Mouse (Mus musculus) intestine, embryonic 14.5 days (tissue): Measurements from ENCODE around the gene Wfdc2. TPM values are rescaled to one million over a fixed set of nuclear protein-coding genes. Genes with fewer than 3 reads are reported as not detected.

Source experiments
- ATAC-seq: fragments of 200-750 bp; cut with Nextera tagmentation; replicated peaks from 2 replicates; pipeline ENCODE4 v1.8.0; 2017; ENCODE audit warnings: low read depth, moderate number of reproducible peaks, moderate TSS enrichment, moderate library complexity; ENCODE audit not compliant: low FRiP score, low TSS enrichment
- DNase-seq: peaks from one replicate; pipeline ENCODE4 v3.0.0-alpha.2; 2018; ENCODE audit warnings: low spot score
- H3K27ac ChIP-seq: fragments of 300-500 bp; sonication (generic); 2 replicates; pipeline ENCODE4 v1.5.1; 2014; ENCODE audit warnings: low read depth, mild to moderate bottlenecking, control low read depth
- H3K27me3 ChIP-seq: fragments of 300-500 bp; sonication (generic); replicated peaks from 2 replicates; pipeline ENCODE4 v1.6.1; 2014; ENCODE audit warnings: low read length, control low read depth; ENCODE audit not compliant: control insufficient read depth, insufficient read depth
- H3K36me3 ChIP-seq: fragments of 300-500 bp; sonication (generic); 2 replicates; pipeline ENCODE4 v1.6.1; 2014; ENCODE audit warnings: low read length, control low read depth; ENCODE audit not compliant: control insufficient read depth, insufficient read depth
- H3K4me1 ChIP-seq: fragments of 300-500 bp; sonication (generic); replicated peaks from 2 replicates; pipeline ENCODE4 v1.6.1; 2014; ENCODE audit warnings: low read length, control low read depth, mixed read lengths; ENCODE audit not compliant: control insufficient read depth, insufficient read depth
- H3K4me2 ChIP-seq: fragments of 300-500 bp; sonication (generic); 2 replicates; pipeline ENCODE4 v1.6.1; 2014; ENCODE audit warnings: low read length
- H3K4me3 ChIP-seq: fragments of 300-500 bp; sonication (generic); 2 replicates; pipeline ENCODE4 v1.5.1; 2014; ENCODE audit warnings: low read depth, low read length, control low read depth, mixed read lengths
- H3K9ac ChIP-seq: fragments of 300-500 bp; sonication (generic); 2 replicates; pipeline ENCODE4 v1.6.1; 2014; ENCODE audit warnings: mild to moderate bottlenecking, low read length
- H3K9me3 ChIP-seq: fragments of 300-500 bp; sonication (generic); 2 replicates; pipeline ENCODE4 v1.6.1; 2016; ENCODE audit warnings: low read length, control low read depth; ENCODE audit not compliant: control insufficient read depth
- WGBS: fragments of 180-500 bp; shearing (Covaris S2); extraction: QIAGEN DNeasy Blood & Tissue Kit; methylation state at CpG from one replicate; pipeline ENCODE4 v1.1.7; 2014; 5-methylcytosine and 5-hydroxymethylcytosine counted together
- polyA plus RNA-seq: library from polyadenylated mRNA; unstranded; fragments of >200 nt; fragmentation: Nextera tagmentation; extraction: Ambion mirVana; gene quantifications from 2 replicates; pipeline ENCODE4 v1.2.1, GENCODE M21; 2014

The Wfdc2 gene
- polyA plus RNA-seq, 1 experiment from 2014 or later: 79.5 TPM

DNA sequence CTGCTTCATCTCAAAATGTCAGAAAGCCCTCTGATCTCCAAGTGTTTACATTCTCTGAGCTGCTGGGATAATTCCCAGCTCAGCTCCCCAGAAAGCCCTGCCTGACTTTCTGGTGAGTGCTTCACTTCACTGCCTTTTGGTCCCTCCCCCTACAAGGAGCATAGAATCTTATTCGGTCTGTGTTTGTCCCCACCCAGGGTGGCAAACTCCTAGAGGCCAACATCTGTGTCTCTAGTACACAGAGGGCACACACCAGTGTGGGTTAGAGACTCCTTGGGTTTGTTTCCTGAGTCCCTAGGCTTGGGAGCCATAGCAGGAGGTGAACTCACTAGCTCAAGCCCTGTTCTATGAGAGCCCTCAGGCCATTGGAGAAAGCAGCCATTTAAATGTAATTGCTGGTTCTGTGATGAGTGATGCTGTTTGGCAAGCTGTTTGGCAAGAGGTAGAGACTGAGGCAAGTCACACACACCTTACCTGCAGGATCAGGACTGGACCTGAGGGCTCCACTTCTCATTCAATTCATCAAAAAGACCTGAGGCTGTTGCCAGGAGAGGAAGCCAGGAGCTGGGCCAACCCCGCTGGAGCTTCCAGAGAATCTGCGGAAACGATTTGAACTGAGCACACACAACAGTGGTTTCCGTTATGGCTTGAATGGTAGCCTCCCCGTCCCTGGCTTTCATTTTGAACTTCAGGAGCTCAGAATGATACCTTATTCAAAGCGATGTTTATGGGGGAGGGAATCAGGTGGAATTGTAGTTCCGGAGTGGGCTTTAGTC, 21.4 kb upstream of the Wfdc2 start:
- H3K9me3 ChIP-seq: no peaks in the 10 kb centered on the region
- H3K9ac ChIP-seq: no peak overlapping the region
- peak; percentile 67 for DNase-seq
- H3K4me3 ChIP-seq: no peak overlapping the region
- WGBS: 26% methylated on average over 8 of the region's 8 CpGs
- no peaks in the 10 kb centered on the region for H3K27me3 ChIP-seq
- H3K36me3 ChIP-seq: no peaks in the 10 kb centered on the region
- 0 out of 2 replicates have a peak overlapping the region, but pooled peaks have one; percentile 1 for H3K4me2 ChIP-seq
- peaks cover 11% of the 10 kb centered on the region; the same call in 1 of the 2 replicates for H3K4me1 ChIP-seq
- peak; percentile 56 for ATAC-seq
- peak overlapping the region; percentile 55 for H3K27ac ChIP-seq

- DNase-seq: no peak
- Histone ChIP-seq H3K4me1 (peaks cover 11% of the 10 kb centered on the region; the same call in 1 of the 2 replicates), H3K27me3 (no peaks in the 10 kb centered on the region), H3K4me2 (no peak overlapping the region), H3K9ac (no peak overlapping the region), H3K4me3 (no peak overlapping the region), H3K27ac (no peak overlapping the region), H3K36me3 (no peaks in the 10 kb centered on the region), H3K9me3 (no peaks in the 10 kb centered on the region)
- 59% methylated on average over 5 of the region's 5 CpGs for WGBS
- ATAC-seq: no peak
These were observed 20.1 kb upstream of the Wfdc2 start for GRCm38 (mm10) chr2:164542132-164542531.

GRCm38 (mm10) chr2:164542598-164542997, 19.6 kb upstream of the Wfdc2 start:
- Histone ChIP-seq H3K4me2 (no peak overlapping the region), H3K4me1 (peaks cover 11% of the 10 kb centered on the region; the same call in 1 of the 2 replicates), H3K9me3 (no peaks in the 10 kb centered on the region), H3K27ac (no peak overlapping the region), H3K36me3 (no peaks in the 10 kb centered on the region), H3K27me3 (no peaks in the 10 kb centered on the region), H3K9ac (no peak overlapping the region), H3K4me3 (no peak overlapping the region)
- ATAC-seq: no peak
- DNase-seq: no peak
- WGBS: 75% methylated on average over 7 of the region's 7 CpGs

DNA sequence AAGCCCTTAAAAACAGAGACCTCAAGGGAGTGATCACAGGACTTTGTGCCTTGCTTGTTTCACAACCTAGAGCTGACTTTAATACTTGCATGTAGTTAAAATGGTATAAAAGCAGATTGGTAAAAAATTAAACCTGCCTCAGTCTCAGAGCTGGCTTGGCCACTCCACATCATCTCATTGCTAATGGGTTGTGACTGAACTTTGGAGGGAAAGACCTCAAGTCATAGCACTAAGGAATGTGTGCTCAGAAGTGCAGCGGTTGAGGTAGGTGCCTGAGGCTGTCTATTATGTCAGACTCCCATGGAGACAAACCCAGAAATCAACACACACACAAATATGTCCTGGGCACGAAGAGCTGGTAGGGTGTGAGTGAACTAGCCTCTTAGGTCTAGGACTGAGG, 18.5 kb upstream of the Wfdc2 start:
- DNase-seq (no peak), ATAC-seq (no peak)
- Histone ChIP-seq H3K4me2 (no peak overlapping the region), H3K4me1 (peaks cover 11% of the 10 kb centered on the region; the same call in 1 of the 2 replicates), H3K36me3 (no peaks in the 10 kb centered on the region), H3K27ac (no peak overlapping the region), H3K27me3 (no peaks in the 10 kb centered on the region), H3K4me3 (no peak overlapping the region), H3K9me3 (no peaks in the 10 kb centered on the region), H3K9ac (no peak overlapping the region)
- WGBS: 76% methylated on average over 2 of the region's 2 CpGs

- no peak for DNase-seq
- no peaks in the 10 kb centered on the region for H3K9me3 ChIP-seq
- 47% methylated on average over 5 of the region's 5 CpGs for WGBS
- no peaks in the 10 kb centered on the region for H3K27me3 ChIP-seq
- no peak overlapping the region for H3K4me2 ChIP-seq
- no peak for ATAC-seq
- H3K4me3 ChIP-seq: no peak overlapping the region
- H3K36me3 ChIP-seq: no peaks in the 10 kb centered on the region
- H3K4me1 ChIP-seq: peaks cover 11% of the 10 kb centered on the region; the same call in 1 of the 2 replicates
- H3K9ac ChIP-seq: no peak overlapping the region
- no peak overlapping the region for H3K27ac ChIP-seq
These were observed 17.6 kb upstream of the Wfdc2 start for GRCm38 (mm10) chr2:164544454-164545097.

DNA sequence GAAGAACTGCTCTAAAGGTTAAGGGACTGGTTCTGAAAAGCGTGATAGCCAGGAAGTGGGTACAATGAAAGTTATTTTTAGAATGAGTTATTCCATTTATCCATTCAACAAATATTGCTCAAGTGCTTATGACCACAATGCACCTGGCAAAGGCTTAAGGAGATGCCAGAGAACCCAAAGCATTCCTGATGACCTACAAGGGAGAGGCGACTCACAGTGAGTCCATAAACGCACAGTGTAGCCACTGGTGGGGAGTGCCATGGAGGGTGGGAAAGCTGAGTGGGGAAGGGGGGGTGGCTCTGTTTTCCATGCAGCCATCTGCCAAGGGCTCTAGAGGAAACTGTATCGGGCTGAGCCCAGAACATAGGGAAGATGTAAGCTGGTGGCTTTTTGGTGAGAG, 12.9 kb upstream of the Wfdc2 start:
- no peaks in the 10 kb centered on the region for H3K36me3 ChIP-seq
- ATAC-seq (no peak), DNase-seq (no peak)
- no peaks in the 10 kb centered on the region for H3K27me3 ChIP-seq
- H3K9me3 ChIP-seq: no peaks in the 10 kb centered on the region
- H3K9ac ChIP-seq: no peak overlapping the region
- no peak overlapping the region for H3K4me2 ChIP-seq
- WGBS: 49% methylated on average over 4 of the region's 4 CpGs
- H3K4me1 ChIP-seq: no peaks in the 10 kb centered on the region
- H3K27ac ChIP-seq: no peak overlapping the region
- H3K4me3 ChIP-seq: no peak overlapping the region

- Histone ChIP-seq H3K4me1 (no peaks in the 10 kb centered on the region), H3K9ac (no peak overlapping the region), H3K4me3 (no peak overlapping the region), H3K4me2 (no peak overlapping the region), H3K9me3 (no peaks in the 10 kb centered on the region), H3K27me3 (no peaks in the 10 kb centered on the region), H3K36me3 (no peaks in the 10 kb centered on the region), H3K27ac (no peak overlapping the region)
- no peak for DNase-seq
- 25% methylated on average over 10 of the region's 10 CpGs for WGBS
- no peak for ATAC-seq
These were observed 12.0 kb upstream of the Wfdc2 start for GRCm38 (mm10) chr2:164549963-164550894.

DNA sequence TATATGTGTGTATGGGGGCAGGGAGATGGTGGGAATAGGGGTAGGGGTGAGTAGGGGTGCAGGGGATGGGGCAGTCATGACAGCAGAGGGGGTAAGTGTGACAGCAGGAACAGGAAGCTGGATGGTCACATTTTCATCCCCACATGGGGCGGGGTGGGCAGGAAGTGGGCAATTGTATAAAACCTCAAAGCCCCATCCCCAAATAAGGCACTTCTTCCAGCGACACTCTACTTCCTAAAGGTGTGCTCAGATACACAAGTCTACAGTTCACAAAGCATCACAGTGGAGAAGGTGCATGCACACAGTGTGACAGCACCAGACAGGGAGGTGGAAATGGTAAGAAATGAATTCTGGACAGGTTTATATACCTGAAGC, 11.3 kb upstream of the Wfdc2 start:
- Histone ChIP-seq H3K4me1 (no peaks in the 10 kb centered on the region), H3K9me3 (no peaks in the 10 kb centered on the region), H3K36me3 (no peaks in the 10 kb centered on the region), H3K9ac (no peak overlapping the region), H3K4me2 (no peak overlapping the region), H3K27me3 (no peaks in the 10 kb centered on the region), H3K4me3 (no peak overlapping the region), H3K27ac (no peak overlapping the region)
- no peak for ATAC-seq
- 81% methylated on average over 2 of the region's 2 CpGs for WGBS
- DNase-seq: no peak
